Mouse (Mus musculus) cerebellum, postnatal 25 days (tissue): ENCODE measurements around the gene Wdr70.
"Not testable (repeated sequence)": the region's sequence is repeated elsewhere in the genome, so short reads cannot be mapped to it uniquely, and the experiment has no call there.

Source experiments
- DNase-seq, 2 experiments: peaks; one replicate each; pipeline ENCODE4 v3.0.0; 2021; ENCODE audit warnings: mixed read lengths in 2 of 2

Gene Wdr70

GRCm38 (mm10) chr15:8098774-8099749 is at the start of gene Wdr70:
Gene Wdr70 (minus strand): TSS chr15:8099209.
- DNase-seq = peak; percentile 99 to 100

- DNase-seq = no peak
Observed at GRCm38 (mm10) chr15:8135606-8136005, 36.6 kb upstream of the Wdr70 start.

- no peak for DNase-seq
Observed at GRCm38 (mm10) chr15:8131761-8132160, 32.8 kb upstream of the Wdr70 start.

- no peak for DNase-seq
Observed at GRCm38 (mm10) chr15:8131268-8131667, 32.3 kb upstream of the Wdr70 start.

GRCm38 (mm10) chr15:8129281-8129680 is 30.3 kb upstream of the Wdr70 start:
- no peak for DNase-seq

- no peak for DNase-seq
Observed at GRCm38 (mm10) chr15:8109782-8110181, 10.8 kb upstream of the Wdr70 start.

GRCm38 (mm10) chr15:8108966-8109743 is 10.1 kb upstream of the Wdr70 start, which contains the start of gene Nup155:
Gene Nup155 (plus strand): TSS chr15:8109273.
- DNase-seq = peak; percentile 92 to 95

GRCm38 (mm10) chr15:8108360-8108965 is 9.5 kb upstream of the Wdr70 start:
- DNase-seq = no peak

GRCm38 (mm10) chr15:8101975-8102542 is 3.0 kb upstream of the Wdr70 start:
- DNase-seq = not testable (repeated sequence)

GRCm38 (mm10) chr15:8097853-8098252 is 1.2 kb downstream of the Wdr70 start:
- peak; percentile 28 to 66 for DNase-seq

GRCm38 (mm10) chr15:8092668-8093067 is 6.3 kb downstream of the Wdr70 start:
- DNase-seq = not testable (repeated sequence)

- no peak for DNase-seq
Observed at GRCm38 (mm10) chr15:8090685-8091084, 8.3 kb downstream of the Wdr70 start.

- DNase-seq = no peak
Observed at GRCm38 (mm10) chr15:8088715-8089114, 10.3 kb downstream of the Wdr70 start.

GRCm38 (mm10) chr15:8087293-8087692 is 11.7 kb downstream of the Wdr70 start:
- no peak for DNase-seq

GRCm38 (mm10) chr15:8082139-8082538 is 16.9 kb downstream of the Wdr70 start:
- DNase-seq = no peak

- DNase-seq = not testable (repeated sequence)
Observed at GRCm38 (mm10) chr15:8073159-8073558, 25.9 kb downstream of the Wdr70 start.

GRCm38 (mm10) chr15:8065221-8065620 is 33.8 kb downstream of the Wdr70 start:
- DNase-seq = no peak

- DNase-seq = no peak
Observed at GRCm38 (mm10) chr15:8051177-8051576, 47.8 kb downstream of the Wdr70 start.

GRCm38 (mm10) chr15:8039834-8040233 is 59.2 kb downstream of the Wdr70 start:
- no peak for DNase-seq

- DNase-seq = no peak
Observed at GRCm38 (mm10) chr15:8038457-8038856, 60.6 kb downstream of the Wdr70 start.

- no peak for DNase-seq
Observed at GRCm38 (mm10) chr15:8037825-8038224, 61.2 kb downstream of the Wdr70 start.

GRCm38 (mm10) chr15:8031211-8031610 is 67.8 kb downstream of the Wdr70 start:
- DNase-seq = no peak

- peak in 1 of 2 experiments; percentile 34 for DNase-seq
Observed at GRCm38 (mm10) chr15:8030643-8031042, 68.4 kb downstream of the Wdr70 start.
